Mouse (Mus musculus) brain, embryonic 14.5 days (tissue): ENCODE data around the gene Slc30a10.

Source experiments
- CTCF ChIP-seq: fragments of 200-500 bp; IDR thresholded peaks from 2 replicates; pipeline ENCODE4 v1.5.1; 2012; ENCODE audit warnings: inconsistent platforms, mild to moderate bottlenecking, moderate library complexity, borderline replicate concordance; ENCODE audit not compliant: insufficient read depth, insufficient read length; ENCODE audit errors: extremely low read depth
- POLR2A ChIP-seq: fragments of 200-500 bp; IDR thresholded peaks from 2 replicates; pipeline ENCODE4 v1.6.1; 2012; ENCODE audit warnings: mild to moderate bottlenecking, inconsistent platforms, borderline replicate concordance; ENCODE audit not compliant: poor library complexity, insufficient read depth, insufficient read length, severe bottlenecking; ENCODE audit errors: extremely low read depth

DNA sequence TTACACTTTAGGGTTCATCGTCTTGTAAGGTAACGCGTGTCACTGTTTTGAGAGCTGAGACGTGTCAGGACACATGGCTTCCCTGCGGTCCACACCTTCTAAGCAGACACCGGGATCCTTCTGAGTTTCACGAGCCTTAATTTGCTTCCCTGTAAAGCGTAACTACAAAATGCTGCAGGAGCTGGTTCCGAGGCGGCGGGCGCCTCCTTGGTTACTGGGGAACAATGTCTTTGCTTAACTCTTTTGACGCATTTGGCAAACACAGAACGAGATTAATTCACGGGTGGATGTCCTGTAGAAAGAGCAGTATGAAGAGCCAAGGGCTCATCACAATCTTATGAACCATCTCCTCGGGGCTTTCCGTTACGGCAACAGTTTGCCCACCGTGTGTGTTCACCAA is 29.6 kb downstream of the Slc30a10 start:
- no peak for TF ChIP-seq CTCF
- no peak for TF ChIP-seq POLR2A
